Comparison of ENCODE assay signal across 9 mouse cellular contexts in genomic region chr9:107619546-107619879, GRCm38 (mm10). TPM values are rescaled to one million over a fixed set of nuclear protein-coding genes. Genes with fewer than 3 reads are reported as not detected.
DNase-seq lines count a peak whose midpoint lies in the region; ATAC-seq and TF ChIP-seq lines count a peak whose summit lies in the region.
"Had no signal": no experiment of that assay in that cellular context is flagged by ENCODE, and none has a peak within 500 bp of the region (broad histone marks: within the 10 kb centered on the region; RNA-seq: fewer than 3 reads in every experiment).

No protein-coding gene starts in this region.

- no peak for TF ChIP-seq CTCF in intestine, postnatal 0 days (IDR thresholded peaks at IDR 0.05; ENCODE audit: low read depth)

- WGBS in heart, embryonic 12.5 days, result 28% methylated on average over 13 of the region's 13 CpGs
- WGBS in intestine, postnatal 0 days, result 29% methylated on average over 13 of the region's 13 CpGs

- H3K27ac ChIP-seq in heart, embryonic 12.5 days (ENCODE audit: poor library complexity, severe bottlenecking), result peak overlapping the region; percentile 94
- peak overlapping the region; percentile 93 for H3K27ac ChIP-seq in intestine, postnatal 0 days (ENCODE audit: low read depth, low read length)

- intact Hi-C loops in heart, postnatal 25 days (cut with DNase I), result no loop called here

- H3K4me3 ChIP-seq in heart, embryonic 12.5 days, result no peak overlapping the region
- no peak overlapping the region for H3K4me3 ChIP-seq in intestine, postnatal 0 days (ENCODE audit: low read depth, low read length)

- peaks cover 68% of the 10 kb centered on the region for H3K36me3 ChIP-seq in heart, embryonic 12.5 days
- peaks cover 59% of the 10 kb centered on the region for H3K36me3 ChIP-seq in intestine, postnatal 0 days (ENCODE audit: control insufficient read depth, insufficient read depth)

- no peak for DNase-seq in heart, postnatal 25 days (ENCODE audit: low spot score)
- peak; percentile 92 for DNase-seq in 3T3-L1 (ENCODE audit: low read depth, low spot score)
- DNase-seq in adrenal gland, postnatal 36 days, result peak; percentile 59 to 66
- DNase-seq in retina, embryonic 14.5 days (ENCODE audit: low spot score), result no peak
- no peak for DNase-seq in urinary bladder, postnatal 36 days (ENCODE audit: low spot score in 2 of 2)
- DNase-seq: cerebellum, adult 8-10 months had no signal

- peaks cover 64% of the 10 kb centered on the region for H3K4me1 ChIP-seq in heart, embryonic 12.5 days (replicated peaks)
- peaks cover 27% of the 10 kb centered on the region for H3K4me1 ChIP-seq in intestine, postnatal 0 days (replicated peaks; ENCODE audit: control insufficient read depth, insufficient read depth, low read length)

- H3K27me3 ChIP-seq in heart, embryonic 12.5 days (replicated peaks), result no peaks in the 10 kb centered on the region
- H3K27me3 ChIP-seq in intestine, postnatal 0 days (replicated peaks; ENCODE audit: control insufficient read depth, insufficient read depth, low read length), result no peaks in the 10 kb centered on the region

- H3K9me3 ChIP-seq in heart, embryonic 12.5 days (replicated peaks), result no peaks in the 10 kb centered on the region
- no peaks in the 10 kb centered on the region for H3K9me3 ChIP-seq in intestine, postnatal 0 days (ENCODE audit: control insufficient read depth)

- peak overlapping the region; percentile 34; the same call in 1 of the 2 replicates for H3K9ac ChIP-seq in heart, embryonic 12.5 days
- H3K9ac ChIP-seq in intestine, postnatal 0 days (ENCODE audit: low read depth, low read length), result no peak overlapping the region

- ATAC-seq in heart, embryonic 12.5 days (ENCODE audit: insufficient number of reproducible peaks, low FRiP score), result peak; percentile 61; the same call in 1 of the 2 replicates
- peak; percentile 43 for ATAC-seq in intestine, postnatal 0 days
- ATAC-seq in frontal cortex, adult (ENCODE audit: low TSS enrichment), result no peak

- H3K4me2 ChIP-seq in heart, embryonic 12.5 days, result peak overlapping the region; percentile 19
- no peak overlapping the region; the same call in 1 of the 2 replicates for H3K4me2 ChIP-seq in intestine, postnatal 0 days (replicated peaks; ENCODE audit: low read depth)

RNA-seq across cellular contexts. Expression of gene Sema3b, which starts 10.5 kb away (rescaled TPM):
- polyA plus RNA-seq in heart, embryonic 12.5 days (2016; fragmentation: Nextera tagmentation; extraction: Ambion mirVana), result 10.7 and 11.2 TPM in 2 replicates
- 10 to 100 TPM; 15.0 to 17.8 TPM for total RNA-seq in heart, postnatal 25 days (2021)
- total RNA-seq in adrenal gland, postnatal 36 days (2021), result 1 to 10 TPM; 4.6 to 8.4 TPM
- 37.1 and 37.3 TPM in 2 replicates for polyA plus RNA-seq in intestine, postnatal 0 days (2015; fragmentation: Nextera tagmentation; extraction: Ambion mirVana)

RNA-seq across cellular contexts. Expression of gene Gnai2, which starts 15.7 kb away (rescaled TPM):
- 404 and 442 TPM in 2 replicates for polyA plus RNA-seq in heart, embryonic 12.5 days (2016; fragmentation: Nextera tagmentation; extraction: Ambion mirVana)
- total RNA-seq in heart, postnatal 25 days (2021), result 100 to 1,000 TPM; 241 to 257 TPM
- total RNA-seq in adrenal gland, postnatal 36 days (2021), result 100 to 1,000 TPM; 221 to 245 TPM
- polyA plus RNA-seq in intestine, postnatal 0 days (2015; fragmentation: Nextera tagmentation; extraction: Ambion mirVana), result 245 and 265 TPM in 2 replicates

RNA-seq across cellular contexts. Expression of gene Ifrd2, which starts 32.1 kb away (rescaled TPM):
- 34.0 and 35.5 TPM in 2 replicates for polyA plus RNA-seq in heart, embryonic 12.5 days (2016; fragmentation: Nextera tagmentation; extraction: Ambion mirVana)
- 10 to 100 TPM; 44.6 to 45.8 TPM for total RNA-seq in heart, postnatal 25 days (2021)
- 10 to 100 TPM; 37.8 to 43.1 TPM for total RNA-seq in adrenal gland, postnatal 36 days (2021)
- 36.9 and 38.9 TPM in 2 replicates for polyA plus RNA-seq in intestine, postnatal 0 days (2015; fragmentation: Nextera tagmentation; extraction: Ambion mirVana)

RNA-seq across cellular contexts. Expression of gene Hyal3, which starts 38.9 kb away (rescaled TPM):
- 0.49 and 0.64 TPM in 2 replicates for polyA plus RNA-seq in heart, embryonic 12.5 days (2016; fragmentation: Nextera tagmentation; extraction: Ambion mirVana)
- under 1 TPM; 0.45 to 0.62 TPM for total RNA-seq in heart, postnatal 25 days (2021)
- 1 to 10 TPM in 1 of 2 experiments, under 1 TPM in 1; 0.99 to 1.6 TPM for total RNA-seq in adrenal gland, postnatal 36 days (2021)
- 0.31 and 0.50 TPM in 2 replicates for polyA plus RNA-seq in intestine, postnatal 0 days (2015; fragmentation: Nextera tagmentation; extraction: Ambion mirVana)

RNA-seq across cellular contexts. Expression of gene Naa80, which starts 40.8 kb away (rescaled TPM):
- polyA plus RNA-seq in heart, embryonic 12.5 days (2016; fragmentation: Nextera tagmentation; extraction: Ambion mirVana), result 10.2 and 12.6 TPM in 2 replicates
- 10 to 100 TPM; 14.0 to 18.4 TPM for total RNA-seq in heart, postnatal 25 days (2021)
- total RNA-seq in adrenal gland, postnatal 36 days (2021), result 10 to 100 TPM; 14.5 to 19.5 TPM
- 20.4 and 21.4 TPM in 2 replicates for polyA plus RNA-seq in intestine, postnatal 0 days (2015; fragmentation: Nextera tagmentation; extraction: Ambion mirVana)

Comparison
In these comparisons a context has a peak if more than half of its experiments do, and no peak if none do; other contexts are left out.
1. DNase-seq: peak in 3T3-L1 (single experiment) and adrenal gland, postnatal 36 days (2 of 2); none in heart, postnatal 25 days (single experiment), retina, embryonic 14.5 days (single experiment) and urinary bladder, postnatal 36 days (0 of 2).